Mouse (Mus musculus) olfactory bulb, adult 2 months (tissue): Measurements from ENCODE around the gene Ppp4r2. TPM values are rescaled to one million over a fixed set of nuclear protein-coding genes. Genes with fewer than 3 reads are reported as not detected.

Source experiments
- H3K27ac ChIP-seq: fragments of 200-500 bp; 2 replicates; pipeline ENCODE4 v1.5.1; 2012; ENCODE audit warnings: low read depth, low read length; ENCODE audit not compliant: insufficient read depth
- H3K4me1 ChIP-seq: fragments of 200-500 bp; 2 replicates; pipeline ENCODE4 v1.6.1; 2012; ENCODE audit warnings: low read length; ENCODE audit not compliant: control insufficient read depth, insufficient read depth
- H3K4me3 ChIP-seq: fragments of 200-500 bp; 2 replicates; pipeline ENCODE4 v1.5.1; 2012; ENCODE audit warnings: mild to moderate bottlenecking, low read depth, low read length, moderate library complexity; ENCODE audit not compliant: insufficient read depth
- CTCF ChIP-seq: fragments of 200-500 bp; IDR thresholded peaks from 2 replicates; pipeline ENCODE4 v1.5.1; 2012; ENCODE audit warnings: low read depth, mild to moderate bottlenecking, low read length, moderate library complexity; ENCODE audit not compliant: insufficient read depth
- POLR2A ChIP-seq: fragments of 200-500 bp; IDR thresholded peaks from 2 replicates; pipeline ENCODE4 v1.6.1; 2012; ENCODE audit warnings: mild to moderate bottlenecking, low read depth, low read length, moderate library complexity; ENCODE audit not compliant: insufficient read depth
- WGBS: fragments of 180-500 bp; shearing (Covaris S2); methylation state at CpG from one replicate; pipeline ENCODE4 v1.1.7; 2018; 5-methylcytosine and 5-hydroxymethylcytosine counted together
- polyA plus RNA-seq: library from polyadenylated mRNA; stranded (reverse); fragments of >200 nt; gene quantifications from 2 replicates; pipeline ENCODE4 v1.2.4, GENCODE M21; 2012; ENCODE audit warnings: low replicate concordance; ENCODE audit not compliant: missing spikeins, insufficient read depth, insufficient read length

Gene Ppp4r2
- polyA plus RNA-seq, 1 experiment = 172 TPM

DNA sequence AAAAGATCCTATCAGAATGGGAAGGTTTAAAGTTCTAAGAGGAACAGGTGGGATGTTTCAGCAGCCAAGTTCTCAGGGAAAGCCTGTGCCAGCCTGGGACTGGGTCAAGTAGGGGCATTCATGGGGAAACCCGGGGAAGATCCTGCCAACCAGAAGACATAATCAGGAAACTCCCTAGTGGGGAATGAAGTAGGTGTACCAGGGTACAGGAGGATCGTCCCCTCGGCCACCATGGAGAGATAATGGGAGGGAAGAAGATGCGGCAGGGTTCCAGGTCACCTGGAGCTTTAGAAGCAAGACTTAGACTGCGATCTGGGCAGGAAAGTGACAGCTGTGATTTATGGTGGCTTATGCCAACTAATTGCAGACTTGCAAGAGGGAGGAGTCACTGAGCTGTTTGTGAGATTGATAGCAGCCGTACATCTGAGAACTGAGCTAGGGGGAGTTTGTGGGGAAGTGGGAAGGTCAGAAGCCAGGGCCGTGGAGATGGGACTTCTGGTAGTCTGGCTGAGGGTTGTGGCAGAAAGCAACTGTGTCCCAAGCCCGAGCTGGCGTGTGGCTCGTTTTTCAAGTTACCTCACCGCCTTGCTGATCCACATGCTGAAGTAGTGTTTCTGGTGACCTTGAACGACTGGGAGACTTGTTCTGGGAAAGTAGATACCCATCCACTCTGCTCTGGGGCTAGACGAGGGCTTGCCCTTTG, 30.9 kb upstream of the Ppp4r2 start:
- Histone ChIP-seq H3K4me1 (peaks cover 5% of the 10 kb centered on the region; the same call in 1 of the 2 replicates), H3K27ac (no peak overlapping the region), H3K4me3 (no peak overlapping the region)
- WGBS = 84% methylated on average over 13 of the region's 13 CpGs
- TF ChIP-seq POLR2A (no peak), CTCF (no peak)

DNA sequence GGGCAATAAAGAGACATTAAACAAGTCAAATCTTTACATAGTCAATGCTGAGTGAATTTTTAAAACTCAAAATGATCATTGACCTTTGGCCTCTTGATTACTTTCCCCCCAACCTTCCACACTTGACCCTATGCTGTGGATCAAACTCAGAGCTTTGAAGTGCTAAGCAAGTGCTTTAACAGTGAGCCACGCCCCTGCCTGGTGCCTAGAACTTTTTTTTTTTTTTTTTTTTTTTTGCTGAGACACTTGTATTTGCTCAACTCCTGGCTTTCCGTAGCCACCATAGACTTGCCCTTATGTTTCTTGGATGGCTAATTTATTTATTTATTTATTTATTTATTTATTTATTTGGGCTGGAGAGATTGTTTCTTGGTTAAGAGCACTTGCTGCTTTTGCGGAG, 30.2 kb upstream of the Ppp4r2 start:
- no peak overlapping the region for H3K27ac ChIP-seq
- WGBS = 97% methylated on average over 3 of the region's 3 CpGs
- no peak for TF ChIP-seq POLR2A
- no peak for TF ChIP-seq CTCF
- H3K4me1 ChIP-seq = peaks cover 5% of the 10 kb centered on the region; the same call in 1 of the 2 replicates
- H3K4me3 ChIP-seq = no peak overlapping the region

- TF ChIP-seq POLR2A (no peak), CTCF (no peak)
- Histone ChIP-seq H3K4me3 (no peak overlapping the region), H3K4me1 (peaks cover 5% of the 10 kb centered on the region; the same call in 1 of the 2 replicates), H3K27ac (no peak overlapping the region)
- WGBS = 90% methylated on average over 9 of the region's 9 CpGs
Measured at GRCm38 (mm10) chr6:100807187-100807586, 26.2 kb upstream of the Ppp4r2 start.

DNA sequence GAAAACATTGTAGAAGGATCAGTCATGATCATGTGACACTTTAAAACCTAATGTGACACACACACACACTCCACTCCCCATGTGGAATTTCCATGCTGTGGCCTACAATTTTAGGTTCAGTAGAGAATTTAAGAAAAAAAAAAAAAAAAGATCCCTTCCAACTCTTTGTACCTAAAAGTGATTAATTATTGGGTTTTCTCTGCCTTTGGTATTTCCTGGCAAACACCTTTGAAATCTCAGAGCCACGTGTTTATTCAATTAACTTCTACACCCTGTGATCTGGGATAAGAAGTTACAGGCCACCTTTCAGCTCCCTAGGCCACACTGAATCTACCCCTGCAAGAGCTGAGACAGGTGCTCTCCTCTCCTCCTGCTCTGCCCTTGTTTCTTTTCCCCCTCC, 25.7 kb upstream of the Ppp4r2 start:
- no peak for TF ChIP-seq CTCF
- no peak for TF ChIP-seq POLR2A
- Histone ChIP-seq H3K4me3 (no peak overlapping the region), H3K27ac (no peak overlapping the region), H3K4me1 (peaks cover 2% of the 10 kb centered on the region; the same call in 1 of the 2 replicates)
- 61% methylated on average over 1 of the region's 1 CpGs for WGBS

DNA sequence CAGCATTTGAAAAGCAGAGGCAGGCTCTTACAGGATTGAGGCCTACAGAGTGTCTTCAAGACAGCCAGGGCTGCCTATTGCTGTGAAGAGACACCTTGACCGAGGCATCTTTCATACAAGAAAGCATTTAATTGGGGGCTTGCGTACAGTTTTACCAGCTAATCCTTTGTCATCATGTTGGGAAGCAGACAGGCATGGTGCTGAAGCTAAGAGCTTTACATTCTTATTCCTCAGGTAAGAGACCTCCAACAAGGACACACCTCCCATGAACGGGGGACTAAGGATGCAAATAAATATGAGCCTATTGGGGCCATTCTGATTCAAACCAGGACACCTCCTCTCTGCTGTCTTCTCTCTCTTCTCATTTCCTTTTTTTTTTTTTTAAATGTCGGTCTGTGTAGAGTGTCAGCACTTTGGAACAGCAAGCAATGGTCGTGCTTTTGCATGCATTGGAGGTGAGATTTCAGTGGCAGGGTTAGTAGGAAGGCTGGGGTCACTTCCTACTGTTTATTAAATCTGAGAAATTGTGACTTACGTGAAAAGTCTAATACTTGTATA, 25.1 kb upstream of the Ppp4r2 start:
- Histone ChIP-seq H3K4me3 (no peak overlapping the region), H3K27ac (no peak overlapping the region), H3K4me1 (peaks cover 2% of the 10 kb centered on the region; the same call in 1 of the 2 replicates)
- WGBS = 95% methylated on average over 6 of the region's 6 CpGs
- TF ChIP-seq POLR2A (no peak), CTCF (no peak)

- 96% methylated on average over 4 of the region's 4 CpGs for WGBS
- Histone ChIP-seq H3K4me1 (peaks cover 2% of the 10 kb centered on the region; the same call in 1 of the 2 replicates), H3K4me3 (no peak overlapping the region), H3K27ac (no peak overlapping the region)
- no peak for TF ChIP-seq POLR2A
- no peak for TF ChIP-seq CTCF
Measured at GRCm38 (mm10) chr6:100810117-100810516, 23.3 kb upstream of the Ppp4r2 start.

DNA sequence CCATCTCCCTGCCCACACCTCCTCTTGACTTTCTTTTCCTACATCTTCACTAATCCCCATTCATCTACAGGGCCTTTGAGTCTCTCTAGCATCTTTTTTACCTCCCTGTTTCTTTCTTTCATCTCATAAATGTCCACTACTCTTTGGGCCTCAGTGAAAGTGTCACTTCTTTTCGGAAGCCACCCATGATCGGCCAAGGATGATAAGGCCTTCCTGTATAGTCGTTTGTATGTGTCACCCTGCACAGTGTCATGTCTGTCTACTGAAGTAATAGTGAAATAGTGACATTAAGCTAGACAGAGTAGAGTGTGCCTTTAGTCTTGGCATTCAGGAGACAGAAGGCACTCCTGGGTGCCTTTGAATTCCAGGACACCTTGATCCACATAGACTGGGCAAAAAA, 21.7 kb upstream of the Ppp4r2 start:
- WGBS = 82% methylated on average over 3 of the region's 3 CpGs
- no peak overlapping the region for H3K27ac ChIP-seq
- TF ChIP-seq POLR2A (no peak), CTCF (no peak)
- no peaks in the 10 kb centered on the region for H3K4me1 ChIP-seq
- no peak overlapping the region for H3K4me3 ChIP-seq

GRCm38 (mm10) chr6:100821367-100821766, 12.1 kb upstream of the Ppp4r2 start:
- no peak overlapping the region for H3K27ac ChIP-seq
- 80% methylated on average over 2 of the region's 2 CpGs for WGBS
- H3K4me3 ChIP-seq = no peak overlapping the region
- no peak for TF ChIP-seq POLR2A
- H3K4me1 ChIP-seq = 0 out of 2 replicates have a peak, but pooled peaks cover 2% of the 10 kb centered on the region

GRCm38 (mm10) chr6:100823356-100823755, 10.1 kb upstream of the Ppp4r2 start:
- no peak for TF ChIP-seq CTCF
- no peak for TF ChIP-seq POLR2A
- WGBS = 94% methylated on average over 1 of the region's 1 CpGs

More at GRCm38 (mm10) chr6:100823356-100823755, 10.1 kb upstream of the Ppp4r2 start:
- no peak overlapping the region for H3K4me3 ChIP-seq
- no peak overlapping the region for H3K27ac ChIP-seq
- peaks cover 4% of the 10 kb centered on the region for H3K4me1 ChIP-seq
